Mouse (Mus musculus) stomach, embryonic 16.5 days (tissue): ENCODE results near the gene 1700001C02Rik. TPM values are rescaled to one million over a fixed set of nuclear protein-coding genes. Genes with fewer than 3 reads are reported as not detected.

Experiments
- ATAC-seq: fragments of 200-750 bp; cut with Nextera tagmentation; 2 replicates; pipeline ENCODE4 v1.8.0; 2017; ENCODE audit warnings: moderate number of reproducible peaks, moderate TSS enrichment; ENCODE audit not compliant: insufficient read depth, low FRiP score
- H3K27ac ChIP-seq: fragments of 300-500 bp; sonication (generic); 2 replicates; pipeline ENCODE4 v1.5.1; 2014; ENCODE audit warnings: low read length
- H3K27me3 ChIP-seq: fragments of 300-500 bp; sonication (generic); 2 replicates; pipeline ENCODE4 v1.6.1; 2014; ENCODE audit warnings: low read length, control low read depth, mixed read lengths; ENCODE audit not compliant: control insufficient read depth, insufficient read depth
- H3K36me3 ChIP-seq: fragments of 300-500 bp; sonication (generic); 2 replicates; pipeline ENCODE4 v1.6.1; 2014; ENCODE audit warnings: low read length; ENCODE audit not compliant: control insufficient read depth, insufficient read depth
- H3K4me1 ChIP-seq: fragments of 300-500 bp; sonication (generic); 2 replicates; pipeline ENCODE4 v1.6.1; 2014; ENCODE audit warnings: low read length, control low read depth, mixed read lengths; ENCODE audit not compliant: control insufficient read depth, insufficient read depth
- H3K4me2 ChIP-seq: fragments of 300-500 bp; sonication (generic); 2 replicates; pipeline ENCODE4 v1.6.1; 2014; ENCODE audit warnings: low read depth, low read length, mixed read lengths
- H3K4me3 ChIP-seq: fragments of 300-500 bp; sonication (generic); replicated peaks from 2 replicates; pipeline ENCODE4 v1.5.1; 2014; ENCODE audit warnings: mild to moderate bottlenecking, low read length
- H3K9ac ChIP-seq: fragments of 300-500 bp; sonication (generic); 2 replicates; pipeline ENCODE4 v1.6.1; 2014; ENCODE audit warnings: low read length
- H3K9me3 ChIP-seq: fragments of 300-500 bp; sonication (generic); replicated peaks from 2 replicates; pipeline ENCODE4 v1.6.1; 2016; ENCODE audit warnings: low read length, control low read depth; ENCODE audit not compliant: control insufficient read depth
- WGBS: fragments of 180-500 bp; shearing (Covaris S2); extraction: QIAGEN DNeasy Blood & Tissue Kit; methylation state at CpG from one replicate; pipeline ENCODE4 v1.1.7; 2014; 5-methylcytosine and 5-hydroxymethylcytosine counted together
- polyA plus RNA-seq: library from polyadenylated mRNA; unstranded; fragments of >200 nt; fragmentation: Nextera tagmentation; extraction: Ambion mirVana; gene quantifications from 2 replicates; pipeline ENCODE4 v1.2.1, GENCODE M21; 2015

1700001C02Rik gene
- polyA plus RNA-seq, 1 experiment from 2014 or later = not detected

GRCm38 (mm10) chr5:30513111-30513510, 47.3 kb downstream of the 1700001C02Rik start:
- no peak overlapping the region for H3K4me2 ChIP-seq
- H3K36me3 ChIP-seq = no peaks in the 10 kb centered on the region
- no peaks in the 10 kb centered on the region for H3K9me3 ChIP-seq
- no peaks in the 10 kb centered on the region for H3K27me3 ChIP-seq
- WGBS = 79% methylated on average over 8 of the region's 8 CpGs
- H3K27ac ChIP-seq = no peak overlapping the region
- peaks cover 16% of the 10 kb centered on the region for H3K4me1 ChIP-seq
- no peak overlapping the region for H3K4me3 ChIP-seq
- no peak overlapping the region for H3K9ac ChIP-seq
- no peak for ATAC-seq

GRCm38 (mm10) chr5:30516376-30516775, 50.5 kb downstream of the 1700001C02Rik start:
- no peak for ATAC-seq
- Histone ChIP-seq H3K9me3 (no peaks in the 10 kb centered on the region), H3K9ac (no peak overlapping the region), H3K4me2 (no peak overlapping the region), H3K27ac (no peak overlapping the region), H3K4me3 (no peak overlapping the region), H3K36me3 (no peaks in the 10 kb centered on the region), H3K27me3 (no peaks in the 10 kb centered on the region), H3K4me1 (peaks cover 27% of the 10 kb centered on the region)
- WGBS = 57% methylated on average over 7 of the region's 7 CpGs

- Histone ChIP-seq H3K27ac (peak overlapping the region; percentile 71), H3K9me3 (no peaks in the 10 kb centered on the region)
- no peak for ATAC-seq
Measured at GRCm38 (mm10) chr5:30518108-30518507, 52.3 kb downstream of the 1700001C02Rik start.

GRCm38 (mm10) chr5:30518547-30518946, 52.7 kb downstream of the 1700001C02Rik start:
- no peak overlapping the region for H3K4me2 ChIP-seq
- no peak overlapping the region for H3K4me3 ChIP-seq
- no peaks in the 10 kb centered on the region for H3K36me3 ChIP-seq
- peak overlapping the region; percentile 71 for H3K27ac ChIP-seq
- no peak overlapping the region; the same call in 1 of the 2 replicates for H3K9ac ChIP-seq
- H3K4me1 ChIP-seq = peaks cover 27% of the 10 kb centered on the region
- no peaks in the 10 kb centered on the region for H3K27me3 ChIP-seq
- ATAC-seq = no peak
- WGBS = 58% methylated on average over 6 of the region's 6 CpGs
- no peaks in the 10 kb centered on the region for H3K9me3 ChIP-seq

More at GRCm38 (mm10) chr5:30518108-30518507, 52.3 kb downstream of the 1700001C02Rik start:
- Histone ChIP-seq H3K4me1 (peaks cover 27% of the 10 kb centered on the region), H3K9ac (peak overlapping the region; percentile 49; the same call in 1 of the 2 replicates), H3K4me2 (no peak overlapping the region), H3K36me3 (no peaks in the 10 kb centered on the region), H3K4me3 (no peak overlapping the region), H3K27me3 (no peaks in the 10 kb centered on the region)
- WGBS = 32% methylated on average over 5 of the region's 5 CpGs

GRCm38 (mm10) chr5:30519494-30519893, 53.6 kb downstream of the 1700001C02Rik start:
- Histone ChIP-seq H3K27me3 (no peaks in the 10 kb centered on the region), H3K27ac (peak overlapping the region; percentile 71), H3K9ac (no peak overlapping the region), H3K4me1 (peaks cover 31% of the 10 kb centered on the region), H3K9me3 (no peaks in the 10 kb centered on the region), H3K4me2 (no peak overlapping the region), H3K36me3 (no peaks in the 10 kb centered on the region), H3K4me3 (no peak overlapping the region)
- WGBS = 43% methylated on average over 7 of the region's 7 CpGs
- ATAC-seq = peak; percentile 63; the same call in 1 of the 2 replicates

- Histone ChIP-seq H3K9ac (no peak overlapping the region), H3K9me3 (no peaks in the 10 kb centered on the region), H3K4me2 (no peak overlapping the region), H3K27me3 (no peaks in the 10 kb centered on the region), H3K4me1 (peaks cover 31% of the 10 kb centered on the region), H3K36me3 (no peaks in the 10 kb centered on the region), H3K4me3 (no peak overlapping the region), H3K27ac (peak overlapping the region; percentile 44)
- WGBS = 71% methylated on average over 10 of the region's 10 CpGs
- ATAC-seq = no peak
Measured at GRCm38 (mm10) chr5:30520214-30520732, 54.4 kb downstream of the 1700001C02Rik start.

GRCm38 (mm10) chr5:30522406-30522805, 56.6 kb downstream of the 1700001C02Rik start:
- Histone ChIP-seq H3K9ac (no peak overlapping the region), H3K36me3 (no peaks in the 10 kb centered on the region), H3K27ac (no peak overlapping the region), H3K4me1 (peaks cover 40% of the 10 kb centered on the region), H3K27me3 (no peaks in the 10 kb centered on the region), H3K9me3 (no peaks in the 10 kb centered on the region), H3K4me3 (no peak overlapping the region), H3K4me2 (no peak overlapping the region)
- WGBS = 89% methylated on average over 8 of the region's 8 CpGs
- ATAC-seq = no peak

- Histone ChIP-seq H3K4me3 (no peak overlapping the region), H3K9me3 (no peaks in the 10 kb centered on the region), H3K27me3 (no peaks in the 10 kb centered on the region; the same call in 1 of the 2 replicates), H3K27ac (no peak overlapping the region), H3K9ac (no peak overlapping the region), H3K4me2 (no peak overlapping the region), H3K4me1 (peaks cover 33% of the 10 kb centered on the region), H3K36me3 (no peaks in the 10 kb centered on the region)
- WGBS = 73% methylated on average over 3 of the region's 3 CpGs
- ATAC-seq = no peak
Measured at GRCm38 (mm10) chr5:30523131-30523530, 57.3 kb downstream of the 1700001C02Rik start.

GRCm38 (mm10) chr5:30524213-30524612, 58.4 kb downstream of the 1700001C02Rik start:
- Histone ChIP-seq H3K4me3 (no peak overlapping the region), H3K36me3 (no peaks in the 10 kb centered on the region), H3K9ac (peak overlapping the region; percentile 29; the same call in 1 of the 2 replicates), H3K4me1 (peaks cover 22% of the 10 kb centered on the region), H3K27ac (no peak overlapping the region), H3K4me2 (no peak overlapping the region), H3K9me3 (no peaks in the 10 kb centered on the region), H3K27me3 (no peaks in the 10 kb centered on the region; the same call in 1 of the 2 replicates)
- ATAC-seq = no peak
- 52% methylated on average over 3 of the region's 3 CpGs for WGBS
